Mouse (Mus musculus) hindbrain, embryonic 16.5 days (tissue): ENCODE data around the gene Sc5d. TPM values are rescaled to one million over a fixed set of nuclear protein-coding genes. Genes with fewer than 3 reads are reported as not detected.

Experiments used
- ATAC-seq: fragments of 200-750 bp; cut with Nextera tagmentation; 2 replicates; pipeline ENCODE4 v1.8.0; 2017; ENCODE audit warnings: moderate TSS enrichment, moderate library complexity
- H3K27ac ChIP-seq: fragments of 300-500 bp; sonication (generic); 2 replicates; pipeline ENCODE4 v1.5.1; 2014; ENCODE audit warnings: low read depth, mild to moderate bottlenecking, control low read depth, low read length, moderate library complexity
- H3K27me3 ChIP-seq: fragments of 300-500 bp; sonication (generic); replicated peaks from 2 replicates; pipeline ENCODE4 v1.6.1; 2014; ENCODE audit warnings: low read length; ENCODE audit not compliant: control insufficient read depth, insufficient read depth
- H3K36me3 ChIP-seq: fragments of 300-500 bp; sonication (generic); 2 replicates; pipeline ENCODE4 v1.6.1; 2014; ENCODE audit warnings: mild to moderate bottlenecking, low read length, moderate library complexity, mixed read lengths; ENCODE audit not compliant: control insufficient read depth, insufficient read depth
- H3K4me1 ChIP-seq: fragments of 300-500 bp; sonication (generic); 2 replicates; pipeline ENCODE4 v1.6.1; 2014; ENCODE audit warnings: low read depth, low read length; ENCODE audit not compliant: control insufficient read depth, insufficient read depth
- H3K4me2 ChIP-seq: fragments of 300-500 bp; sonication (generic); 2 replicates; pipeline ENCODE4 v1.6.1; 2014; ENCODE audit warnings: mild to moderate bottlenecking, low read length, control low read depth, moderate library complexity
- H3K4me3 ChIP-seq: fragments of 300-500 bp; sonication (generic); 2 replicates; pipeline ENCODE4 v1.5.1; 2014; ENCODE audit warnings: mild to moderate bottlenecking, low read length, control low read depth, moderate library complexity
- H3K9ac ChIP-seq: fragments of 300-500 bp; sonication (generic); 2 replicates; pipeline ENCODE4 v1.6.1; 2014; ENCODE audit warnings: low read depth, mild to moderate bottlenecking, control low read depth, low read length, moderate library complexity
- H3K9me3 ChIP-seq: fragments of 300-500 bp; sonication (generic); 2 replicates; pipeline ENCODE4 v1.6.1; 2014; ENCODE audit warnings: mild to moderate bottlenecking, low read length, moderate library complexity; ENCODE audit not compliant: control insufficient read depth
- WGBS: fragments of 180-500 bp; shearing (Covaris S2); extraction: QIAGEN DNeasy Blood & Tissue Kit; methylation state at CpG from one replicate; pipeline ENCODE4 v1.1.7; 2014; 5-methylcytosine and 5-hydroxymethylcytosine counted together
- polyA plus RNA-seq: library from polyadenylated mRNA; unstranded; fragments of >200 nt; fragmentation: Nextera tagmentation; extraction: Ambion mirVana; gene quantifications from 2 replicates; pipeline ENCODE4 v1.2.1, GENCODE M21; 2015

Sc5d gene
- polyA plus RNA-seq, 1 experiment from 2014 or later: 84.1 TPM

DNA sequence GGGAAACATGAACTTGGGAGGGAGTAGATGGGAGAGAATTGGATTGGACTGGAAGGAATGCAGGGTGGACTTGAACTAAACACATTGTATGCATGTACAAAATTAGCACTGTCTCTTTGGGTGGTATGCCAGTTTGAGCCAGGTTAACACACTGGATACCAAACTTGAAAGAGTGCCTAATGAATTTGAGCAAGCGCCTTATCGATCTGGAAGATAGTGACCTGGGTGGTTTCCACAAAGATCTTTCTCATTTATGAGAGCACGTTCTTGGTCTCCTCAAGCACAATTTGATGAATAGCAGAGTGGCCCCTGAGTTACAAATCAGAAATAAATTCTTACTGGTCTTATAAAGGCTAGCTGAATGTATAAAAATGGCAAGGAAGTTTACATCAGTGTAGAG is 6.6 kb upstream of the Sc5d start:
- Histone ChIP-seq H3K27ac (no peak overlapping the region), H3K36me3 (no peaks in the 10 kb centered on the region), H3K27me3 (no peaks in the 10 kb centered on the region), H3K4me3 (no peak overlapping the region), H3K9ac (no peak overlapping the region), H3K9me3 (no peaks in the 10 kb centered on the region), H3K4me2 (no peak overlapping the region), H3K4me1 (no peaks in the 10 kb centered on the region)
- ATAC-seq: no peak
- 93% methylated on average over 3 of the region's 3 CpGs for WGBS

DNA sequence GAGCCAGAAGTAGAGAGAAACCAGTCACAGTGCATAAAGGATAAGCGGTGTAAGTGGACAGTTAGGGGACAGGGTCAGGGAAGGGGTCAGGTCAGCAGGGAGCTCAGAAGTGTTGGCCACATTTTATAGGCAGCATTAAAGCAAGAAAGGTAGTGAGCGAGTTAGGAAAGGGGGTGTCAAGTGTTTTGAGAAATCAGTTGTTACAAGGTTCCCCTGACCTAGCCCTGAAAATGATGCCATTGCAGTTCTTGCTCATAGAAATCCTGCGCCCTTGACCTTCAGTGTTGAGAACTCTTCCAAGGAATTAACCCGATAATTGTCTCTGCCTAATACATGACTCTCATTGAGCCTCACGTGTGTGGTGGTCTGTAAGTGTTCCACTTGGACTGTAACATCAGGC is 6.0 kb upstream of the Sc5d start:
- 87% methylated on average over 5 of the region's 5 CpGs for WGBS
- Histone ChIP-seq H3K4me2 (no peak overlapping the region), H3K36me3 (no peaks in the 10 kb centered on the region), H3K27ac (no peak overlapping the region), H3K9ac (no peak overlapping the region), H3K4me3 (no peak overlapping the region), H3K9me3 (no peaks in the 10 kb centered on the region), H3K4me1 (no peaks in the 10 kb centered on the region; the same call in 1 of the 2 replicates), H3K27me3 (no peaks in the 10 kb centered on the region)
- no peak for ATAC-seq

DNA sequence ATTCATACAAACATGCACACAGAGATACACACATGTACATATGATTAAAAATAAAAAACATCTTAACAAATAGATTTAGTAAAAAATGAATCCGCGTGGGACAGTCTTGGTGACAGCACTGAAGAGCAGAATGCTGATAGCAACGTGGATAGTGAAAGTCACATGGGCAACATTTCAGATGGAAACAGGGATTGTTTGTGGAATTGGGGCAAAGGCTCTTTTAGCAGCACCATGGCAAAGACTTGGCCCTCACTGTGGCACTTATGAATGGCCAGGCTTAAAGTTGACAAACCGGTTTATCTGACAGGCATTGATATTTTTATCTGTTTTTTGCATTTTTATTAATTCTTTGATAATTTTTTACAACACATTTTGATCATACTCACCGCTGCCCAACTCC is 4.3 kb upstream of the Sc5d start:
- no peaks in the 10 kb centered on the region for H3K36me3 ChIP-seq
- no peaks in the 10 kb centered on the region for H3K27me3 ChIP-seq
- H3K9ac ChIP-seq: no peak overlapping the region
- H3K4me3 ChIP-seq: no peak overlapping the region
- peaks cover 5% of the 10 kb centered on the region for H3K4me1 ChIP-seq
- H3K27ac ChIP-seq: no peak overlapping the region
- no peaks in the 10 kb centered on the region for H3K9me3 ChIP-seq
- 85% methylated on average over 5 of the region's 5 CpGs for WGBS
- no peak overlapping the region for H3K4me2 ChIP-seq
- ATAC-seq: no peak

DNA sequence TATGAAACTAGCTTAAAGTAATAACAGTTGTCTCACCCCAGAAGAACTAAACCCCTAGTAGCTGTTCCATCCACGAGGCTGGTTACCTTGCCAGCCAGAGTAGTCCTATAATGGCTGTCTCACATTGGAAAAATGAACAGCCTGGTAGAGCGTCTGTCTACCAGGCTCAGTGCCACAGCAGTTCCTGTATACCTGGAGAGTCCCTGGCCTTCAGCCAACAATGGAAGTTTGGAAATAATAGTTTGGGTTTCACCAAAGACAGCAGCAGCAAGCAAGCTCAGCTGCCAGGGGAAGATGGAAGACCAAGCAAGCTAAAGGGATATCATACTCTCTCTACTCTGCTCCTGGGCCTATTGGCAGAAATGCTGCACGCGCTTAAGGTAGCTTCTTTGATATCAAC is 1.3 kb upstream of the Sc5d start:
- Histone ChIP-seq H3K36me3 (no peaks in the 10 kb centered on the region), H3K27ac (no peak overlapping the region), H3K4me2 (no peak overlapping the region; the same call in 1 of the 2 replicates), H3K4me1 (peaks cover 23% of the 10 kb centered on the region), H3K27me3 (no peaks in the 10 kb centered on the region), H3K4me3 (no peak overlapping the region), H3K9me3 (no peaks in the 10 kb centered on the region), H3K9ac (no peak overlapping the region)
- ATAC-seq: no peak
- 85% methylated on average over 4 of the region's 4 CpGs for WGBS

DNA sequence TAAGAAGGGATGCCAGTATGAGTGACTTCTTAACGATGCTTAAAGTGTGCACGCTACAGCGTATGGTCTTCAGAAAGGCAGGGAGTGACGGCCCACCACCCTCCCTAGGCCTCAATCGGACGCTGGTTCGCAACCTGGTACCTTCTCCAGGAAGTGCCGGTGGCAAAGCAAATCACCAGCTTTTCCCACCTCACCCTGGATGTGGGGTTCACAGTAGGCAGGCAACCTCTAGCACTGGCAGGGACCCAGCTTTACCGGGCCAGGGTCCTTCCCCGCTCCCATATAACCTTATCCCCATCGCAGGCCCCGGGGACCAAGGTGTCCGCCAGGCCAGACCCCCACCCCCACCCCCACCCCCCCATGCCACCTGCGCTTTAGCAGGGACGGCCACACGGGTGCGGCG is 346 bp downstream of the Sc5d start:
- Histone ChIP-seq H3K27ac (peak overlapping the region; percentile 92), H3K27me3 (no peaks in the 10 kb centered on the region), H3K4me3 (peak overlapping the region; percentile 84), H3K4me2 (peak overlapping the region; percentile 77), H3K36me3 (peaks cover 8% of the 10 kb centered on the region), H3K4me1 (peaks cover 23% of the 10 kb centered on the region), H3K9me3 (no peaks in the 10 kb centered on the region), H3K9ac (peak overlapping the region; percentile 86)
- ATAC-seq: peak; percentile 58
- WGBS: under 1% methylated on average over 18 of the region's 18 CpGs

DNA sequence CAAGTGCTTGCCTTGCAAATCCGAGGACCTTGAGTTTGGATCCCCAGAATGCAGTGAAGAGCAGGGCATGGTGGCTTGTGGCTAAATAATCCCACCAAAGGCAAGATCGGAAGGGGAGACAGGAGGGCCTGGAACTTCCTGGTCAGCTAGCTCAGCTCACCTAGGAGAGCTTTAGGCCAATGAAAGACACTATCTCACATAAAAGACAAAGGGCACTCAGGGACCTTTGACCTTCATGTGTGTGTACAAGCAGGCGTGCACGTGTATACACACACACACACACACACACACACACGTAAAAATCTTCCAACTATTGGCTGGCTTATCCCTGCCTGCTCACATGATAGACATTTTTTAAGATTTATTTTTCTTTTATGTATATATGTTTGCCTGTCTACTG is 3.6 kb downstream of the Sc5d start:
- 87% methylated on average over 5 of the region's 5 CpGs for WGBS
- Histone ChIP-seq H3K9me3 (no peaks in the 10 kb centered on the region), H3K4me1 (peaks cover 23% of the 10 kb centered on the region), H3K27ac (no peak overlapping the region), H3K4me2 (no peak overlapping the region), H3K9ac (no peak overlapping the region), H3K4me3 (no peak overlapping the region), H3K27me3 (no peaks in the 10 kb centered on the region), H3K36me3 (peaks cover 31% of the 10 kb centered on the region)
- ATAC-seq: no peak

- Histone ChIP-seq H3K9ac (no peak overlapping the region), H3K4me1 (no peaks in the 10 kb centered on the region), H3K4me2 (no peak overlapping the region), H3K4me3 (no peak overlapping the region), H3K27me3 (no peaks in the 10 kb centered on the region), H3K36me3 (peaks cover 10% of the 10 kb centered on the region), H3K27ac (no peak overlapping the region), H3K9me3 (no peaks in the 10 kb centered on the region)
- WGBS: 83% methylated on average over 6 of the region's 6 CpGs
- no peak for ATAC-seq
Measured at GRCm38 (mm10) chr9:42249112-42249511, 14.9 kb downstream of the Sc5d start.

DNA sequence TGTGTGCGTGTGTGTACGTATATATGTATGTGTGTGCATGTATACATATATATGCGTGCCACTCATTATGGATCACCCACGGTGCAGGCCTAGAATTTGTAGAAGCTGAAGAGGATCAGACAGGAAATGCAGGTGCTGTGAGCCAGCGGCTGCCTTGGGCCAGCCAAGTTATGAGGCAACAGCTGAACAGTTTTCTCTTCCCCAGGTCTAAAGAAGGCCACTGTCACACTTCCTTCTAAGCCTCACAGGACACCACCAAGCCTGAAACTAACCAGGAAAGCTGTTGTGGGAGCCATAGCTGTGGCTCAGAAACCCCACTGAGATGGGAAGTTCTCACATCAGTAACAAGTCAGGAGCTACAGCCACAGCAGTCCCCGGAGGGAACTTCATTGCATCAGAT is 17.4 kb downstream of the Sc5d start:
- no peaks in the 10 kb centered on the region for H3K27me3 ChIP-seq
- ATAC-seq: no peak
- no peak overlapping the region for H3K9ac ChIP-seq
- no peak overlapping the region for H3K4me2 ChIP-seq
- H3K36me3 ChIP-seq: no peaks in the 10 kb centered on the region
- no peaks in the 10 kb centered on the region for H3K4me1 ChIP-seq
- no peaks in the 10 kb centered on the region for H3K9me3 ChIP-seq
- no peak overlapping the region for H3K27ac ChIP-seq
- 89% methylated on average over 6 of the region's 6 CpGs for WGBS
- H3K4me3 ChIP-seq: no peak overlapping the region

GRCm38 (mm10) chr9:42244173-42244572 is 19.9 kb downstream of the Sc5d start:
- no peak for ATAC-seq

GRCm38 (mm10) chr9:42241021-42241420 is 23.0 kb downstream of the Sc5d start:
- WGBS: 29% methylated on average over 3 of the region's 3 CpGs
- no peak overlapping the region for H3K27ac ChIP-seq
- ATAC-seq: peak; percentile 82

More at GRCm38 (mm10) chr9:42244173-42244572, 19.9 kb downstream of the Sc5d start:
- H3K27ac ChIP-seq: no peak overlapping the region
- no peaks in the 10 kb centered on the region for H3K36me3 ChIP-seq
- H3K27me3 ChIP-seq: no peaks in the 10 kb centered on the region
- H3K9ac ChIP-seq: no peak overlapping the region
- H3K4me2 ChIP-seq: no peak overlapping the region
- no peaks in the 10 kb centered on the region for H3K9me3 ChIP-seq
- H3K4me1 ChIP-seq: peaks cover 11% of the 10 kb centered on the region
- H3K4me3 ChIP-seq: no peak overlapping the region
- 89% methylated on average over 5 of the region's 5 CpGs for WGBS

More at GRCm38 (mm10) chr9:42241021-42241420, 23.0 kb downstream of the Sc5d start:
- Histone ChIP-seq H3K4me1 (peaks cover 11% of the 10 kb centered on the region), H3K9ac (peak overlapping the region; percentile 24), H3K36me3 (no peaks in the 10 kb centered on the region), H3K4me2 (peak overlapping the region; percentile 51), H3K9me3 (no peaks in the 10 kb centered on the region), H3K27me3 (no peaks in the 10 kb centered on the region), H3K4me3 (no peak overlapping the region)
